Mouse (Mus musculus): Measurements from ENCODE around the gene Krba1. TPM values are rescaled to one million over a fixed set of nuclear protein-coding genes. Genes with fewer than 3 reads are reported as not detected.

Gene Krba1
- polyA plus RNA-seq (2012; rRNA removed) = 71.9 and 73.5 TPM in 2 replicates

DNA sequence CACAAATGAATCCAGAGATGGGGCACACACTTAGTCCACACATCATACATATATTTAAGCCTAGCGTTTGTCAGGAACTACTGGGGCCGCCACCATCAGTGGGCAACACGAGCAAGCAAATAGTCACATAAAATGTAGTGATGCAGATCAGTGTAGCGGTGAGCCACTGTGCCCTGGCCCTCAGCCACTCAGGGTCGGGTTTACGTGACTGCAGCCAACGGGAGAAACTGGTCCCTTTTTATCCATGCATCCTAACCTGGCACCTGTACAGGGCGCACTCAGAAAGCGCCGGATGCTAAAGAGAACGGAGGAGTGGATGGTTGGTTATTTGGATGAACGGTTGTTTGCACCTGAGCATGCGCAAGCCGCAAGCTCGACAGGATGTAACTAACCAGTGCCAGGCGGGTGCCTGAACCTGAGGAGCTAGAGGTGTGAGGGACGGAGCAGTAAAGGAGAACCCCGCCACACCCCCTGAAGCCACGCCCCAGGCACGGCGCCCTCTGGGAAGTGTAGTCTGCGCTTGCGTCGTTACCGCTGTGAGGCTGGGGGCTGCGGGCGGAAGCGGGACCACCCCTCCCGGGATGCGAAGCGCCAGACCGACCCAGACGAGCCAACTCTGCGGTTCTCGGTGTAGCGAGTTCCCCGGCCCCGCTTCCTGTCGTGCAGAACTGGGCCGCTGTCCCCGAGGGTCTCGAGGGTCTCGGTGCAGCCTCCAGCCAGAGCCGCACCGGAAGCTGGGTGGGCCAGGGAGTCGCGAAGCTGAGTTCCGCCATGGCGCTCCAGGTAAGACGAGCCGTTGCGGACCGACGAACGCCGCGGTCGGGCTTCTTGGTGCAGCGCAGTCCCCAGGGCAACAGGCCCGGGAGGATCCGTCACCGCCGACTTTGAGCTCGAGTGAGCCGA, at the start of gene Krba1:
Gene Krba1, plus strand, starts transcription at position 482 of the 903 bp plus-strand sequence.
- 3% methylated on average over 65 of the region's 65 CpGs for WGBS

DNA sequence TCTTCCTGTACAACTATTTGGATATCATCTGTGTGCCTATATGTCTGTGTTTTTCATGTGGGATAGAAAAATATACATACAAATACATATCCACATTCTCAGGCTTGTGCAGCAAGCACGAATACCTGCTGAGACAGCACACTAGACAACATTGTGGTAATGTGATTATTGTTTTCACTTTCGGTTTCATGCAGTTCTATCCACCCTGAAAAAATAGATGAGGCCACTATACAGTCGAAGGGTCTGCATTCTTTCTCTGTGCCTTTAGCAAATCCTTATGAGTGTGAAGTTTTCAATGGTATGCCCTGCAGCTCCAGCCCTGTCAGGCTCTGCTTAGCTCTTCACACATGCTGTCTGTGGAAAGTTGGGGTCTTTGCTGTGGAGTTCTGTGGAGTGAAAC, 36.5 kb upstream of the Krba1 start:
- DNase-seq = no peak

More for the DNA sequence above, at the start of gene Krba1:
- H3K27ac ChIP-seq (ENCODE audit: control insufficient read depth, insufficient read depth, low read length) = peak within 1 kb of the TSS; percentile 24; the same call in 1 of the 2 replicates
- H3K4me1 ChIP-seq (replicated peaks; ENCODE audit: control insufficient read depth, insufficient read depth, low read length) = peaks cover 11% of the 10 kb centered on the region
- peak within 1 kb of the TSS; percentile 66 for H3K4me3 ChIP-seq (ENCODE audit: control insufficient read depth, insufficient read depth, low read length)
- peak; percentile 65; the same call in 1 of the 2 replicates for TF ChIP-seq POLR2A (IDR thresholded peaks at IDR 0.05; ENCODE audit: control insufficient read depth, extremely low read depth, insufficient read depth, low read length, poor library complexity)
- 0 out of 2 replicates have a peak, but pooled peaks have one; percentile 26 for TF ChIP-seq CTCF (IDR thresholded peaks at IDR 0.05; ENCODE audit: borderline replicate concordance, control insufficient read depth, extremely low read depth, insufficient read depth, low read length, poor library complexity)
- H3K36me3 ChIP-seq (ENCODE audit: control insufficient read depth, insufficient read depth, low read length) = no peaks in the 10 kb centered on the region
- no peaks in the 10 kb centered on the region for H3K27me3 ChIP-seq (ENCODE audit: control insufficient read depth, insufficient read depth, low read length)
- peak; percentile 96 for DNase-seq

DNA sequence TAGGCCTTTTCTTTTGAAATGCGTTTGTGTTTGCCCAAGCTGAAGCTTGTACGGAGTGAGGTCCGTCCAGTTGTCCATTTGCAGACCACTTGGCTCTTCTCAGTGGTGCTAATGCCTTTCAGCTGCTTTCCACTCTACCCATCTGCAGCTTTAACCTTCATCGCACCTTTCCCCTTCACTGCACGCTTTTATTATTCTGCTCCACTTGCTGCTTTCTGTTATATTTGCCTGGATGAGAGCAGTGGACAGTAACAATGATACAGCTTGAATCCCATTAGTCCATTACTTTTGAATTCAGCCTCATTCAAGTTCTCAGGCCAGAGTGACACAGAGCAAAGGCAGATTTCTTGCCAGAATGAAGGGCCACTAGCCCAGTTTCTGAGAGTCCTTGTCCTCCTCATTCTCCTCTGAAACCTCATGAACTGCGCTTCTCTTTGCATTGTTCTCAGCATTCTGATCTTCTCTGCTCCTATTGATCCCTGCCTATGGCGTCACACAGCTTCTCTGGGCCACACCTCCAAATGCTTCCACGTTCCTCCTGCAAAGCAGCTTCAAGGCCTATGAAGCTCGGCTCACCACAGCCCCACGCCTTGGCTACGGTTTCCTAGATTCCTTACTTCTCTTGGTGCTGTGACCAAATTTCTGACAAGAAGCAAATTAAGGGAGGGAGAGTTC, 28.9 kb upstream of the Krba1 start:
- no peak for DNase-seq
- Histone ChIP-seq H3K27ac (ENCODE audit: control insufficient read depth, insufficient read depth, low read length) (no peak overlapping the region), H3K4me3 (ENCODE audit: control insufficient read depth, insufficient read depth, low read length) (no peak overlapping the region), H3K36me3 (ENCODE audit: control insufficient read depth, insufficient read depth, low read length) (no peaks in the 10 kb centered on the region), H3K4me1 (replicated peaks; ENCODE audit: control insufficient read depth, insufficient read depth, low read length) (no peaks in the 10 kb centered on the region), H3K27me3 (ENCODE audit: control insufficient read depth, insufficient read depth, low read length) (no peaks in the 10 kb centered on the region)
- TF ChIP-seq POLR2A (IDR thresholded peaks at IDR 0.05; ENCODE audit: control insufficient read depth, extremely low read depth, insufficient read depth, low read length, poor library complexity) = no peak
- TF ChIP-seq CTCF (IDR thresholded peaks at IDR 0.05; ENCODE audit: borderline replicate concordance, control insufficient read depth, extremely low read depth, insufficient read depth, low read length, poor library complexity) = no peak
- 90% methylated on average over 11 of the region's 11 CpGs for WGBS

More for the DNA sequence above, 36.5 kb upstream of the Krba1 start:
- no peaks in the 10 kb centered on the region for H3K36me3 ChIP-seq (ENCODE audit: control insufficient read depth, insufficient read depth, low read length)
- H3K27ac ChIP-seq (ENCODE audit: control insufficient read depth, insufficient read depth, low read length) = no peak overlapping the region
- TF ChIP-seq CTCF (IDR thresholded peaks at IDR 0.05; ENCODE audit: borderline replicate concordance, control insufficient read depth, extremely low read depth, insufficient read depth, low read length, poor library complexity) = no peak
- TF ChIP-seq POLR2A (IDR thresholded peaks at IDR 0.05; ENCODE audit: control insufficient read depth, extremely low read depth, insufficient read depth, low read length, poor library complexity) = no peak
- H3K4me1 ChIP-seq (replicated peaks; ENCODE audit: control insufficient read depth, insufficient read depth, low read length) = no peaks in the 10 kb centered on the region
- no peak overlapping the region for H3K4me3 ChIP-seq (ENCODE audit: control insufficient read depth, insufficient read depth, low read length)
- WGBS = 12% methylated on average over 3 of the region's 3 CpGs
- H3K27me3 ChIP-seq (ENCODE audit: control insufficient read depth, insufficient read depth, low read length) = no peaks in the 10 kb centered on the region

DNA sequence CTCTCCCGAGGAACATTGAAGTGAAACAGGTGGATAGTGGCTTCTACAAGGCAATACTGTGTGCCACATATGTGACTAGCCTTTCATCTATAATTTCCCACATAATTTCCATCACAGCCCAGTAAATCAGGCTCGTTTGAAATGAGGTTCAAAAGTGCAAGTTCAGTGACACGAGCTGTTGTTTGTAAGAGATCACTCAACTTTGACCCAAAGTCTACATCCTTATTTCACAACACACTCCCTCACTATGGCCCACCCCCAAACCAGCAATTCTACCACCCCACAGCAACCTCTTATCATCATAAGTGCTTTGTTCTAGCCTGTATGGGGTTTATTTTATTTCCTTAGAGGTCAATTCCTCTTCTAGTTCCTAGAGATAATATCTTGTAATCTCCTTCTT, 7.2 kb upstream of the Krba1 start:
- no peak for DNase-seq
- 73% methylated on average over 3 of the region's 3 CpGs for WGBS
- H3K36me3 ChIP-seq (ENCODE audit: control insufficient read depth, insufficient read depth, low read length) = no peaks in the 10 kb centered on the region
- no peaks in the 10 kb centered on the region for H3K27me3 ChIP-seq (ENCODE audit: control insufficient read depth, insufficient read depth, low read length)
- H3K27ac ChIP-seq (ENCODE audit: control insufficient read depth, insufficient read depth, low read length) = no peak overlapping the region
- H3K4me1 ChIP-seq (replicated peaks; ENCODE audit: control insufficient read depth, insufficient read depth, low read length) = no peaks in the 10 kb centered on the region
- no peak overlapping the region for H3K4me3 ChIP-seq (ENCODE audit: control insufficient read depth, insufficient read depth, low read length)
- TF ChIP-seq CTCF (IDR thresholded peaks at IDR 0.05; ENCODE audit: borderline replicate concordance, control insufficient read depth, extremely low read depth, insufficient read depth, low read length, poor library complexity) (no peak), POLR2A (IDR thresholded peaks at IDR 0.05; ENCODE audit: control insufficient read depth, extremely low read depth, insufficient read depth, low read length, poor library complexity) (no peak)

DNA sequence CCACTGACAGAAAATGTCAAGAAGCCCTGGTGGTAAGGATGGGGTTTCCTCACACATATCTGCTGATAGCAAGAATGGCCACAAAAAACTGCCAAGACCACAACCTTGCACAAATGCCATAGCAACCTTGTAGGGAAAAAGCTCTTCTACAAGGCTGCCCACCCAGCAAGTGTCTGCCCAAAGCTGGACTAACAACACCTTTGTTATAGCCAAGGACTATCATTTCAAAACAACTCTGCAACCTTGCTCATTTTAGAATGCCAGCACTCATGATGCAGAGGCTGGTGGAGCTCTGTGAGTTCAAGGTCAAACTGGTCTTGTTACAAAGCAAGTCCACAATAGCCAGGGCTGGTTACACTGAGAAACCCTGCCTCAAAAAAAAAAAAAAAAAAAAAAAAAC, 1.6 kb upstream of the Krba1 start:
- Histone ChIP-seq H3K4me1 (replicated peaks; ENCODE audit: control insufficient read depth, insufficient read depth, low read length) (peaks cover 11% of the 10 kb centered on the region), H3K27ac (ENCODE audit: control insufficient read depth, insufficient read depth, low read length) (no peak overlapping the region), H3K4me3 (ENCODE audit: control insufficient read depth, insufficient read depth, low read length) (no peak overlapping the region), H3K36me3 (ENCODE audit: control insufficient read depth, insufficient read depth, low read length) (no peaks in the 10 kb centered on the region), H3K27me3 (ENCODE audit: control insufficient read depth, insufficient read depth, low read length) (no peaks in the 10 kb centered on the region)
- TF ChIP-seq CTCF (IDR thresholded peaks at IDR 0.05; ENCODE audit: borderline replicate concordance, control insufficient read depth, extremely low read depth, insufficient read depth, low read length, poor library complexity) = no peak
- TF ChIP-seq POLR2A (IDR thresholded peaks at IDR 0.05; ENCODE audit: control insufficient read depth, extremely low read depth, insufficient read depth, low read length, poor library complexity) = no peak
- no peak for DNase-seq

DNA sequence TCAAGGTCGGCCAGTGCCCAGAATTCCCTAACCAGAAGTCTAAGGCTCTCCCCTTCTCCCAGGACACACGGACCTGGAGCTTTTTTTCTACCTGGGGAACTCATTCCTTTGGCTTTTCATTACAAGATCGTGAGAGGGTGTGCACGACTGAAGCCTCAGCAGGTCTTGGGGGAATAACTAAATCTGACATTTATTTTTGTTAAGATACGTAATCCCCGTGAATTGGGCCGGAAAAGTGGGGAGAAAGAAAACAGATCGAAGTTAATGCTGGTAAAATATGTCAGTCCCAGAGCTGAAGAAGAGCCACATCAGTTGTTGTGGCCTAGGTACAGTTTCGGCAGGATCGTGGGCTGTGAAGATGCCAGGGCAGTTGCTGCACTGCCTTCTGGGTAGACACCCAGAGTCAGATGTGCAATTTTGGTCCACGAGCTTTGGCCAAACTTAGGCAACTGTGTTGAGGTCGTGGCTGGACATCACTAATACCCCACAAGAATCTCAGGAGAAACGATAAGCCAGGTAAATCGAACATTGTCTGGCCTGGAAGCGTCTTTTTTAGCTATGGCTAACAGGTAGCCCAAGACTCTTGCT, 716 bp downstream of the Krba1 start:
- H3K27ac ChIP-seq (ENCODE audit: control insufficient read depth, insufficient read depth, low read length) = peak overlapping the region; percentile 24; the same call in 1 of the 2 replicates
- WGBS = 45% methylated on average over 15 of the region's 15 CpGs
- H3K27me3 ChIP-seq (ENCODE audit: control insufficient read depth, insufficient read depth, low read length) = no peaks in the 10 kb centered on the region
- DNase-seq = peak; percentile 14
- peak overlapping the region; percentile 66 for H3K4me3 ChIP-seq (ENCODE audit: control insufficient read depth, insufficient read depth, low read length)
- H3K36me3 ChIP-seq (ENCODE audit: control insufficient read depth, insufficient read depth, low read length) = no peaks in the 10 kb centered on the region
- H3K4me1 ChIP-seq (replicated peaks; ENCODE audit: control insufficient read depth, insufficient read depth, low read length) = peaks cover 11% of the 10 kb centered on the region
- TF ChIP-seq CTCF (IDR thresholded peaks at IDR 0.05; ENCODE audit: borderline replicate concordance, control insufficient read depth, extremely low read depth, insufficient read depth, low read length, poor library complexity) (no peak), POLR2A (IDR thresholded peaks at IDR 0.05; ENCODE audit: control insufficient read depth, extremely low read depth, insufficient read depth, low read length, poor library complexity) (no peak)
